Mouse (Mus musculus) midbrain, embryonic 16.5 days (tissue): ENCODE data around the gene Tsr3. TPM values are rescaled to one million over a fixed set of nuclear protein-coding genes. Genes with fewer than 3 reads are reported as not detected.

ENCODE experiments used
- ATAC-seq: fragments of 200-750 bp; cut with Nextera tagmentation; 2 replicates; pipeline ENCODE4 v1.8.0; 2017; ENCODE audit warnings: moderate TSS enrichment
- H3K27ac ChIP-seq: fragments of 300-500 bp; sonication (generic); 2 replicates; pipeline ENCODE4 v1.5.1; 2014; ENCODE audit warnings: mild to moderate bottlenecking, low read length, mixed read lengths
- H3K27me3 ChIP-seq: fragments of 300-500 bp; sonication (generic); 2 replicates; pipeline ENCODE4 v1.6.1; 2014; ENCODE audit warnings: low read depth, low read length, mixed read lengths; ENCODE audit not compliant: control insufficient read depth, insufficient read depth
- H3K36me3 ChIP-seq: fragments of 300-500 bp; sonication (generic); 2 replicates; pipeline ENCODE4 v1.6.1; 2014; ENCODE audit warnings: mild to moderate bottlenecking, low read length, moderate library complexity, mixed read lengths; ENCODE audit not compliant: control insufficient read depth, insufficient read depth
- H3K4me1 ChIP-seq: fragments of 300-500 bp; sonication (generic); 2 replicates; pipeline ENCODE4 v1.6.1; 2014; ENCODE audit warnings: mild to moderate bottlenecking, low read length, mixed read lengths; ENCODE audit not compliant: control insufficient read depth, insufficient read depth
- H3K4me2 ChIP-seq: fragments of 300-500 bp; sonication (generic); 2 replicates; pipeline ENCODE4 v1.6.1; 2014; ENCODE audit warnings: mild to moderate bottlenecking, low read length, mixed read lengths
- H3K4me3 ChIP-seq: fragments of 300-500 bp; sonication (generic); 2 replicates; pipeline ENCODE4 v1.5.1; 2014; ENCODE audit warnings: low read depth, mild to moderate bottlenecking, low read length, moderate library complexity, mixed read lengths
- H3K9ac ChIP-seq: fragments of 300-500 bp; sonication (generic); 2 replicates; pipeline ENCODE4 v1.6.1; 2014; ENCODE audit warnings: low read depth, low read length, mixed read lengths
- H3K9me3 ChIP-seq: fragments of 300-500 bp; sonication (generic); replicated peaks from 2 replicates; pipeline ENCODE4 v1.6.1; 2014; ENCODE audit warnings: mild to moderate bottlenecking, low read length, mixed read lengths; ENCODE audit not compliant: control insufficient read depth, poor library complexity, severe bottlenecking
- WGBS: fragments of 180-500 bp; shearing (Covaris S2); extraction: QIAGEN DNeasy Blood & Tissue Kit; methylation state at CpG from one replicate; pipeline ENCODE4 v1.1.7; 2014; 5-methylcytosine and 5-hydroxymethylcytosine counted together
- polyA plus RNA-seq: library from polyadenylated mRNA; unstranded; fragments of >200 nt; fragmentation: Nextera tagmentation; extraction: Ambion mirVana; gene quantifications from 2 replicates; pipeline ENCODE4 v1.2.1, GENCODE M21; 2015

The Tsr3 gene
- polyA plus RNA-seq, 1 experiment from 2014 or later = 61.2 TPM

DNA sequence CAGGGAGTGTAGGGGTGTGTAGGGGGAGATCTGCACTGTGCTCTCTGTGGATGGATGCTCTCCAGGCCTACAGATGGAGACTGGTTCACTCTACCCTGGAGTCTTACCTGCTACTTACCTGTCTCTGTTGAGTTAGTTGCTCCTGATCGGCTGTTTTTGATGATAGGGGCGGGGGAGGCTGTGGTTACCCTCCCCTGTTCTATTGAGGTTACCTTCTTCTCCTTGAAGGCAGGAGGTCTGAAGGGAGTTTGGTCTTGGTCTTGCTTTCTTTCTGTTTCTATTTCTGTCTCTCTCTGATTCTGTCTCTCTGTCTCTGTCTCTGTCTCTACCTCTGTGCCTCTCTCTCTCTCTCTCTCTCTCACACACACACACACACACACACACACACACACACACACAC lies 15.1 kb downstream of the Tsr3 start:
- H3K27ac ChIP-seq = no peak overlapping the region
- 62% methylated on average over 2 of the region's 2 CpGs for WGBS
- no peaks in the 10 kb centered on the region for H3K27me3 ChIP-seq
- H3K4me2 ChIP-seq = peak overlapping the region; percentile 67; the same call in 1 of the 2 replicates
- H3K9ac ChIP-seq = no peak overlapping the region; the same call in 1 of the 2 replicates
- no peaks in the 10 kb centered on the region for H3K9me3 ChIP-seq
- ATAC-seq = no peak
- H3K4me1 ChIP-seq = peaks cover 52% of the 10 kb centered on the region
- no peaks in the 10 kb centered on the region for H3K36me3 ChIP-seq
- H3K4me3 ChIP-seq = no peak overlapping the region

DNA sequence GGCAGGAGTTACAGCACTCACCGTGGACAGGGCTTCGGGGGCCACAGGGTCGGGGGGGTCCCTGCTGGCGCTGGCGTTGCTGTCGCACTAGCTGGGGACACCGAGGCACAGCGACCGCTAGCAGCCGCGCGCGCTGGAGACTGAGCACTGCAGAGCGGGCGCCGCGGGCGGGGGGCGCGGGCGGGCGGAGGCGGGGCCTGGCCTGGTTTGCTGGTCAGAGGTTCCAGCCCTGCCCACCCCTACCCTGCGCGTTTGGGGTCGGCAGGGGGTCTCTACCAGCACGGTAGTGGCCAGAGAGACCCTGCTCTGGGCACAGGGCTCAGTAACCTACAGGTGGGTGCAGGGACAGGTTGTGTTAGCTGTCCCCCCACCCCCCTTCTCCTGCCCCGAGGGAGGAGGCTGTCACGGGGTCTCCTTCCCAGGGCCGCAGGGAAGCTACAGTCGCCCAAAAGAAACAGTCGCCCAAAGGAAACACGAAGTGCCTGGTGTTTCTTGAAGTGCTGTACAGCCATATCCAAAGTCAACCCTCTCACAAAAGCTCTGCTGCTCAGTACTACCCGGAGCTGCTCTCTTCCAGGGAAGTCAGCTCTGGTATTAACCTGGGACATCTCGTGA lies 16.3 kb downstream of the Tsr3 start, which contains the start of gene Baiap3:
Baiap3 (minus strand) TSS at position 225 of the 615 bp plus-strand sequence.
- Histone ChIP-seq H3K4me2 (peak within 1 kb of the TSS; percentile 67), H3K9me3 (no peaks in the 10 kb centered on the region), H3K9ac (peak within 1 kb of the TSS; percentile 53), H3K27ac (no peak within 1 kb of the TSS), H3K4me1 (peaks cover 52% of the 10 kb centered on the region), H3K27me3 (no peaks in the 10 kb centered on the region), H3K4me3 (peak within 1 kb of the TSS; percentile 39), H3K36me3 (no peaks in the 10 kb centered on the region)
- 3% methylated on average over 35 of the region's 35 CpGs for WGBS
- ATAC-seq = peak; percentile 2; the same call in 1 of the 2 replicates

DNA sequence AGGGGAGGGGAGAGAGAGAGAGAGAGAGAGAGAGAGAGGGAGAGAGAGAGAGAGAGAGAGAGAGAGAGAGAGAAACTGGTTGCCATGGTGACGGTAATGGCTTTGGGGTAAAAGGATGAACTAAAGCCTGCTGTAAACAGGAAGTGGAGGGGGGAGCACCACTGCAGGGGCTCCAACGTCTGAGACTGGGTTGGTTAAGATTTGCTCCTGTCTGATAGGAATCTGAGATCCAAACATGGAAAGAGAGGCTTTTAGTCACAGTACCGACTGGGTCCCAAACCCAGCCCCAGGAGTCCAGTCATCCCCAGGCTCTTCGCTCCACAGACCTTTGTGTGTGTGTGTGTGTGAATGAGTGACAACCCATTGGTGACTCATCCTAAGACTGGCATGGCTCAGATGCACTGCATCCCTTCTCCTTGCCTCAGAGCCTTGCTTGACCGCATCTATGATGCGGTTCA lies 17.9 kb downstream of the Tsr3 start:
- no peak for ATAC-seq
- Histone ChIP-seq H3K9ac (no peak overlapping the region), H3K27ac (0 out of 2 replicates have a peak overlapping the region, but pooled peaks have one; percentile 26), H3K4me2 (no peak overlapping the region), H3K4me3 (no peak overlapping the region), H3K9me3 (no peaks in the 10 kb centered on the region), H3K4me1 (peaks cover 42% of the 10 kb centered on the region), H3K36me3 (peaks cover 4% of the 10 kb centered on the region; the same call in 1 of the 2 replicates), H3K27me3 (no peaks in the 10 kb centered on the region)
- WGBS = 51% methylated on average over 6 of the region's 6 CpGs

DNA sequence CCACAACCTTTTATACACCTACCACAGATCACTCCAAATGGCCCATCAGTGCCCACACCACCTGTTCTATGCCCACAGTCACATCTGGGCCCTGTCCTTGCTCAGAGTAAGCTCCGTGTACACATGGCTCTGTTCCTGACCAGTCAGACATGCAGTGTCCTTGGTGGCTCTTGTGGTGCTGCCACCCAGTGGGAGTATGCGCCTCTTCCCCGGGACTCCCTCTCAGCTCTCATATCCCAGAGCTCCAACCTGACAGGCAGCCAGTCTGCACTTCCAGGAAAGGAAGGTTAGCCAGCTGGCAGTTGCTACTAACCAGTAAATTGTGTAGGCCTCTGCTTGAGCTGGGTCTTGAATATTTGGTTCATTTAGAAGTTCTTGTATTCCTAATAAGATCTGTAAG lies 24.5 kb downstream of the Tsr3 start:
- no peak overlapping the region for H3K27ac ChIP-seq
- WGBS = 71% methylated on average over 3 of the region's 3 CpGs
- H3K4me3 ChIP-seq = no peak overlapping the region
- H3K27me3 ChIP-seq = no peaks in the 10 kb centered on the region
- H3K36me3 ChIP-seq = peaks cover 50% of the 10 kb centered on the region
- H3K4me1 ChIP-seq = no peaks in the 10 kb centered on the region
- no peak for ATAC-seq
- H3K9me3 ChIP-seq = no peaks in the 10 kb centered on the region
- no peak overlapping the region for H3K9ac ChIP-seq
- no peak overlapping the region for H3K4me2 ChIP-seq

DNA sequence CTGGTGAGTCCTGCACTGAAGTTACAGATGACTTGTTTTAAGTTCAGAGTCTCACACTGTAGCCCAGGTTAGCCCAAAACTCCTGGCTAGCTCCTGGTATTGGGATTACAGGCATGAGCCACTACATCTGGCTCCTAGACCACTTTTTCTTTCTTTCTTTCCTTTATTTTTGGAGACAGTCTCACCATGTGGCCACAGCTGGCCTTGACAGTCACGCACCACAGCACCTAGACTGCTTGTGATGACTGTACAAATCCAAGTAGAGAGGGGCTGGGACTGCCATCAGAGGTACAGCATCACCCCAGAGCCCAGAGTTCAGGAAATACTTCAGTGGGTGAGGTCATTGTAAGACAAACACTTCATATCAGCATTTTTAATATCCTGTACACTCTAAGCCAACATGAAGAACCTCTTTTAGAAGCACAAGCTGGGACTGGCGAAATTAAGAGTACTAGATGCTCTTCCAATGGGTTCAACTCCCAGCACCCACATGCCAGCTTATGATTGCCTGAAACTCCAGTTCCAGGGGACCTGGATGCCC lies 30.9 kb downstream of the Tsr3 start:
- H3K9ac ChIP-seq = no peak overlapping the region
- no peak for ATAC-seq

DNA sequence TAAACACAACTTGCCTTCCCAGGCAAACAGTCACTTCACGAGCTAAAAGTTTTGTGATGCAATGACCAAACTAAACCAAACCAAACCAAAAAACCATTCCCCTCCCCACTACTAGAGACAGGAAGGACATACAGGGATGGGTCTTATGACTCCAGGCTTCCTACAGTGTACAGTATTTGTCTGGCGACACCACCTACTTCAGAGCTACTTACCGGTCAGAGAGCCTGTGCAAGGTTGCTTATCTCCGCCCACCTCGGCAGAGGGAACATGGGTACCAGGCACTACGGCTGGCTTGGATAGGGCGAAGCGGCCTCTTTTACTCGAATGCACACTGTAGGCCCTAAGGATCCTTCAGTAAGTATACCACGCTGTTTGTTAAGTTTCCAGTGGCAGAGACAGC lies 32.4 kb downstream of the Tsr3 start:
- peaks cover 26% of the 10 kb centered on the region for H3K4me1 ChIP-seq
- H3K4me3 ChIP-seq = peak overlapping the region; percentile 81
- H3K9ac ChIP-seq = peak overlapping the region; percentile 98
- H3K27me3 ChIP-seq = no peaks in the 10 kb centered on the region
- H3K36me3 ChIP-seq = peaks cover 7% of the 10 kb centered on the region; the same call in 1 of the 2 replicates
- peak overlapping the region; percentile 96 for H3K4me2 ChIP-seq
- H3K27ac ChIP-seq = peak overlapping the region; percentile 100; the same call in 1 of the 2 replicates
- WGBS = under 1% methylated on average over 10 of the region's 10 CpGs
- H3K9me3 ChIP-seq = no peaks in the 10 kb centered on the region
- no peak for ATAC-seq

More for the DNA sequence above, 30.9 kb downstream of the Tsr3 start:
- 80% methylated on average over 2 of the region's 2 CpGs for WGBS
- H3K4me2 ChIP-seq = peak overlapping the region; percentile 96; the same call in 1 of the 2 replicates
- no peaks in the 10 kb centered on the region for H3K27me3 ChIP-seq
- H3K9me3 ChIP-seq = no peaks in the 10 kb centered on the region
- H3K4me1 ChIP-seq = peaks cover 26% of the 10 kb centered on the region
- H3K27ac ChIP-seq = no peak overlapping the region
- H3K36me3 ChIP-seq = peaks cover 19% of the 10 kb centered on the region
- no peak overlapping the region for H3K4me3 ChIP-seq

DNA sequence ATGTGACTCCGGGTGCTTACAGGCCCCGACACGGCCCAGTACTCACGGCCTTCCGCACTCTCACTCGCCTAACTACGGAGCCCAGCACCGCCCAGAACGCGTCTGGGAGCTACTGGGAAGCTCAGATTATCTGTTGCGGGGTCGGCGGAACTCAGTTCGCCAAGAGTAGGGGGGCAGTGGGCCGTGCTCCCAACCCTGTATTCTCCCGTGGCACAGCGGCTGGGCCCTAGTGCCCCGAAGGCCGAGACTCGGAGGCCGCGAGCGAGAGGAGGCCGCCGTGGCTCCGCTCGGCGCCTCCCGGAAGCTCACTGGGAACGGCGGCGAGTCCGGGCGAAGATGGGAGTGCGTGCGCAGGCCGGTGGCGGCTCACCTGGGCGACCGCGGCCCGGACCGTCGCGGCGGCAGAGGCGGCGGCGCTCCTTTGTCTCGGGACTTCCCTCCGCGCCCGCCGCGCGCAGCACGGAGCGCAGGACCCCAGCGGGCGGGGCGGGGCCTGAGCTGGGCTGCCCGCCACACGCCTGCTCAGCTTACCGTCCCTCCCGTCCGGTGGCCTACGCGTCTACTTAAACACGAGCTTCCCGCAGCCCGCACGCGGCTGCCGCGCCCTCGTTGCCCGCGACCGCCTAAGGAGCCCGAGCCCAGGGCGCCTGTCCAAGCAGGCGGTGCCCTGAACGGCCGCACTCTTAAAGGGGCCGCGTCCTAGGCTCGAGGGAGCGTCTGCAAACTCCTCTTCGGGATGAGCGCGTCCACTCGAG lies 33.2 kb downstream of the Tsr3 start:
- H3K27me3 ChIP-seq = no peaks in the 10 kb centered on the region
- under 1% methylated on average over 69 of the region's 92 CpGs for WGBS
- H3K27ac ChIP-seq = peak overlapping the region; percentile 100
- H3K9me3 ChIP-seq = no peaks in the 10 kb centered on the region
- H3K4me3 ChIP-seq = peak overlapping the region; percentile 81
- H3K9ac ChIP-seq = peak overlapping the region; percentile 98
- 0 out of 2 replicates have a peak, but pooled peaks cover 3% of the 10 kb centered on the region for H3K36me3 ChIP-seq
- H3K4me2 ChIP-seq = peak overlapping the region; percentile 96
- ATAC-seq = peak; percentile 92
- H3K4me1 ChIP-seq = peaks cover 26% of the 10 kb centered on the region

DNA sequence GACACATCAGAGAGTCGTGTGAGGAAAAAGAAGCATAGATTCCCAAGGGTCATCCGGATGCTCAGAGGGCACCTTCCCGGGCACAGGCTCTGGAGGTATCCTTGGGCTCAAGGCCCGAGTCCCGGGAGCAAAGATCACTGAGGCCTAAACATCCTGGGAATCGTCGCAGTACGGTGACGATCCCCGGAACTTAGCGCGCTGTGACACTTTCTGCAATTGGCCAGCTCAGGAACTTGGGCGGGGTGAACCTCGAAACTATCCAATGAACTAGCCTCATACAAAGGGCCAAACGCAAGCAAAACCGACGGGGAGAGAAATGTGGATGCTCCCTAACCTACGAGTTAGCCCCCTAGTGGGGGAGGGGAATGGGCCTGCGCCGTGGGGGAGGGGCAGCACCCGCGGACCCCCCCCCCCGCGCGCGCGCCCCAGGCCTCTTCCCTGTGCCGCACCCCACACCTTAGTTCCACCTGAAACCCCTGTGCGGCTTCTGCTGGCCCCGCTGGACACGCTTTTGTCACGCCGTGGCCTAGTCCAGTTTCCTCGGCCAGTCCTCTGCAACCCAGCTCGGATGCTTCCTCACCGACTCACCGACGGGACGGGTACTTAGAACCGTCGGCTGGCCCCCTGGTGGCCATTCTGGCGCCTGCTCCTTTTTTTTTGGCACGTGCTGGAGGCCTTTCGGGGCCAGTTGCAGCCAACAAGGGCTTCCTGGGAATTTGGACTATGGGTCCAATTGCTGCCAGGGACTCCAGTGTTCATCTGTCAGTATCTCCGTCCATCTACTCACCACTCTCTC lies 33.9 kb downstream of the Tsr3 start:
- peak overlapping the region; percentile 81 for H3K4me3 ChIP-seq
- no peaks in the 10 kb centered on the region for H3K27me3 ChIP-seq
- WGBS = under 1% methylated on average over 35 of the region's 45 CpGs
- peak overlapping the region; percentile 100 for H3K27ac ChIP-seq
- ATAC-seq = peak; percentile 87
- peaks cover 26% of the 10 kb centered on the region for H3K4me1 ChIP-seq
- H3K9ac ChIP-seq = peak overlapping the region; percentile 98
- peak overlapping the region; percentile 50 for H3K4me2 ChIP-seq
- H3K9me3 ChIP-seq = no peaks in the 10 kb centered on the region
- H3K36me3 ChIP-seq = no peaks in the 10 kb centered on the region
